Mouse (Mus musculus) intestine, embryonic 15.5 days (tissue): ENCODE results near the gene Tlk2. TPM values are rescaled to one million over a fixed set of nuclear protein-coding genes. Genes with fewer than 3 reads are reported as not detected.
A peak's percentile ranks its signal among the peaks of the same experiment; 100 is the strongest.

Experiments
- ATAC-seq: fragments of 200-750 bp; cut with Nextera tagmentation; 2 replicates; pipeline ENCODE4 v1.8.0; 2017; ENCODE audit warnings: moderate TSS enrichment, moderate library complexity
- H3K27ac ChIP-seq: fragments of 300-500 bp; sonication (generic); 2 replicates; pipeline ENCODE4 v1.5.1; 2015; ENCODE audit warnings: mild to moderate bottlenecking, inconsistent platforms
- H3K27me3 ChIP-seq: fragments of 300-500 bp; sonication (generic); replicated peaks from 2 replicates; pipeline ENCODE4 v1.6.1; 2015; ENCODE audit warnings: inconsistent platforms
- H3K36me3 ChIP-seq: fragments of 300-500 bp; sonication (generic); 2 replicates; pipeline ENCODE4 v1.6.1; 2015; ENCODE audit warnings: inconsistent platforms
- H3K4me1 ChIP-seq: fragments of 300-500 bp; sonication (generic); replicated peaks from 2 replicates; pipeline ENCODE4 v1.6.1; 2015; ENCODE audit warnings: inconsistent platforms
- H3K4me2 ChIP-seq: fragments of 300-500 bp; sonication (generic); replicated peaks from 2 replicates; pipeline ENCODE4 v1.6.1; 2015; ENCODE audit warnings: mild to moderate bottlenecking, inconsistent platforms
- H3K4me3 ChIP-seq: fragments of 300-500 bp; sonication (generic); replicated peaks from 2 replicates; pipeline ENCODE4 v1.5.1; 2015; ENCODE audit warnings: inconsistent platforms
- H3K9ac ChIP-seq: fragments of 300-500 bp; sonication (generic); 2 replicates; pipeline ENCODE4 v1.6.1; 2015; ENCODE audit warnings: inconsistent platforms
- H3K9me3 ChIP-seq: fragments of 300-500 bp; sonication (generic); 2 replicates; pipeline ENCODE4 v1.6.1; 2016; ENCODE audit warnings: inconsistent platforms
- WGBS: fragments of 180-500 bp; shearing (Covaris S2); methylation state at CpG from one replicate; pipeline ENCODE4 v1.1.7; 2015; 5-methylcytosine and 5-hydroxymethylcytosine counted together
- polyA plus RNA-seq: library from polyadenylated mRNA; unstranded; fragments of >200 nt; fragmentation: Nextera tagmentation; extraction: Ambion mirVana; gene quantifications from 2 replicates; pipeline ENCODE4 v1.2.1, GENCODE M21; 2015

The Tlk2 gene
- polyA plus RNA-seq, 1 experiment from 2014 or later = 12.7 TPM

GRCm38 (mm10) chr11:105311291-105311975 lies 132.8 kb downstream of the Tlk2 start:
- Histone ChIP-seq H3K9ac (no peak overlapping the region), H3K27ac (no peak overlapping the region), H3K36me3 (no peaks in the 10 kb centered on the region), H3K27me3 (no peaks in the 10 kb centered on the region), H3K4me3 (no peak overlapping the region), H3K9me3 (no peaks in the 10 kb centered on the region), H3K4me1 (peaks cover 22% of the 10 kb centered on the region), H3K4me2 (no peak overlapping the region)
- no peak for ATAC-seq
- WGBS = 71% methylated on average over 24 of the region's 24 CpGs

GRCm38 (mm10) chr11:105312311-105312942 lies 133.8 kb downstream of the Tlk2 start:
- no peak overlapping the region for H3K9ac ChIP-seq
- no peak for ATAC-seq
- 57% methylated on average over 12 of the region's 12 CpGs for whole genome bisulfite sequencing
- peaks cover 22% of the 10 kb centered on the region for H3K4me1 ChIP-seq
- no peaks in the 10 kb centered on the region for H3K27me3 ChIP-seq
- H3K36me3 ChIP-seq = no peaks in the 10 kb centered on the region
- no peak overlapping the region for H3K4me2 ChIP-seq
- H3K9me3 ChIP-seq = no peaks in the 10 kb centered on the region
- peak overlapping the region; percentile 51; the same call in 1 of the 2 replicates for H3K27ac ChIP-seq
- H3K4me3 ChIP-seq = no peak overlapping the region

- ATAC-seq = 0 out of 2 replicates have a peak, but pooled peaks have one; percentile 12
- Histone ChIP-seq H3K27me3 (no peaks in the 10 kb centered on the region), H3K27ac (no peak overlapping the region), H3K9ac (no peak overlapping the region), H3K4me1 (peaks cover 22% of the 10 kb centered on the region), H3K36me3 (no peaks in the 10 kb centered on the region), H3K4me2 (no peak overlapping the region), H3K4me3 (no peak overlapping the region), H3K9me3 (no peaks in the 10 kb centered on the region)
- 35% methylated on average over 10 of the region's 10 CpGs for WGBS
Measured at GRCm38 (mm10) chr11:105312972-105313632, 134.5 kb downstream of the Tlk2 start.

- H3K9me3 ChIP-seq = no peaks in the 10 kb centered on the region
- H3K27ac ChIP-seq = no peak overlapping the region
- WGBS = 59% methylated on average over 8 of the region's 8 CpGs
- H3K4me1 ChIP-seq = peaks cover 22% of the 10 kb centered on the region
- no peaks in the 10 kb centered on the region for H3K36me3 ChIP-seq
- no peak overlapping the region for H3K4me3 ChIP-seq
- H3K9ac ChIP-seq = no peak overlapping the region
- no peaks in the 10 kb centered on the region for H3K27me3 ChIP-seq
- ATAC-seq = no peak
- H3K4me2 ChIP-seq = no peak overlapping the region
Measured at GRCm38 (mm10) chr11:105313633-105314014, 135.0 kb downstream of the Tlk2 start.

- H3K4me2 ChIP-seq = no peak overlapping the region
- WGBS = 82% methylated on average over 8 of the region's 8 CpGs
Measured at GRCm38 (mm10) chr11:105315296-105315695, 136.7 kb downstream of the Tlk2 start.

GRCm38 (mm10) chr11:105316121-105316520 lies 137.5 kb downstream of the Tlk2 start:
- Histone ChIP-seq H3K36me3 (no peaks in the 10 kb centered on the region), H3K9me3 (no peaks in the 10 kb centered on the region), H3K4me3 (no peak overlapping the region), H3K4me2 (no peak overlapping the region), H3K9ac (no peak overlapping the region), H3K27me3 (no peaks in the 10 kb centered on the region), H3K27ac (no peak overlapping the region), H3K4me1 (peaks cover 22% of the 10 kb centered on the region)
- ATAC-seq = no peak
- WGBS = 96% methylated on average over 4 of the region's 4 CpGs

More at GRCm38 (mm10) chr11:105315296-105315695, 136.7 kb downstream of the Tlk2 start:
- Histone ChIP-seq H3K9me3 (no peaks in the 10 kb centered on the region), H3K4me3 (no peak overlapping the region), H3K27ac (no peak overlapping the region), H3K27me3 (no peaks in the 10 kb centered on the region), H3K36me3 (no peaks in the 10 kb centered on the region), H3K4me1 (peaks cover 22% of the 10 kb centered on the region), H3K9ac (no peak overlapping the region)
- ATAC-seq = no peak

GRCm38 (mm10) chr11:105317769-105318168 lies 139.2 kb downstream of the Tlk2 start:
- no peak overlapping the region for H3K9ac ChIP-seq
- 86% methylated on average over 6 of the region's 6 CpGs for WGBS
- no peak overlapping the region for H3K27ac ChIP-seq
- H3K4me2 ChIP-seq = no peak overlapping the region
- H3K27me3 ChIP-seq = no peaks in the 10 kb centered on the region
- no peaks in the 10 kb centered on the region for H3K36me3 ChIP-seq
- ATAC-seq = no peak
- peaks cover 8% of the 10 kb centered on the region for H3K4me1 ChIP-seq
- no peak overlapping the region for H3K4me3 ChIP-seq
- H3K9me3 ChIP-seq = no peaks in the 10 kb centered on the region

GRCm38 (mm10) chr11:105321090-105321489 lies 142.5 kb downstream of the Tlk2 start:
- Histone ChIP-seq H3K27ac (no peak overlapping the region), H3K4me2 (no peak overlapping the region), H3K9me3 (no peaks in the 10 kb centered on the region), H3K36me3 (no peaks in the 10 kb centered on the region), H3K9ac (no peak overlapping the region), H3K27me3 (no peaks in the 10 kb centered on the region), H3K4me3 (no peak overlapping the region), H3K4me1 (no peaks in the 10 kb centered on the region)
- 72% methylated on average over 2 of the region's 2 CpGs for WGBS
- no peak for ATAC-seq

- WGBS = 76% methylated on average over 5 of the region's 5 CpGs
- H3K4me2 ChIP-seq = no peak overlapping the region
- no peak for ATAC-seq
Measured at GRCm38 (mm10) chr11:105323530-105323929, 144.9 kb downstream of the Tlk2 start.

GRCm38 (mm10) chr11:105327101-105327500 lies 148.5 kb downstream of the Tlk2 start:
- Histone ChIP-seq H3K9ac (no peak overlapping the region), H3K4me1 (peaks cover 6% of the 10 kb centered on the region), H3K9me3 (no peaks in the 10 kb centered on the region), H3K27ac (no peak overlapping the region), H3K27me3 (no peaks in the 10 kb centered on the region), H3K36me3 (no peaks in the 10 kb centered on the region), H3K4me2 (no peak overlapping the region), H3K4me3 (no peak overlapping the region)
- no peak for ATAC-seq
- 91% methylated on average over 3 of the region's 3 CpGs for WGBS

More at GRCm38 (mm10) chr11:105323530-105323929, 144.9 kb downstream of the Tlk2 start:
- Histone ChIP-seq H3K9ac (no peak overlapping the region), H3K4me1 (no peaks in the 10 kb centered on the region), H3K9me3 (no peaks in the 10 kb centered on the region), H3K36me3 (no peaks in the 10 kb centered on the region), H3K27me3 (no peaks in the 10 kb centered on the region), H3K27ac (no peak overlapping the region), H3K4me3 (no peak overlapping the region)

GRCm38 (mm10) chr11:105329962-105330361 lies 151.4 kb downstream of the Tlk2 start:
- WGBS = 72% methylated on average over 9 of the region's 9 CpGs
- Histone ChIP-seq H3K36me3 (no peaks in the 10 kb centered on the region), H3K27me3 (no peaks in the 10 kb centered on the region), H3K27ac (no peak overlapping the region), H3K4me3 (no peak overlapping the region), H3K9me3 (no peaks in the 10 kb centered on the region), H3K4me1 (peaks cover 6% of the 10 kb centered on the region), H3K4me2 (no peak overlapping the region), H3K9ac (no peak overlapping the region)
- ATAC-seq = no peak

GRCm38 (mm10) chr11:105331129-105331528 lies 152.5 kb downstream of the Tlk2 start:
- H3K4me3 ChIP-seq = no peak overlapping the region
- H3K27me3 ChIP-seq = no peaks in the 10 kb centered on the region
- 87% methylated on average over 3 of the region's 3 CpGs for WGBS
- H3K9me3 ChIP-seq = no peaks in the 10 kb centered on the region
- H3K27ac ChIP-seq = no peak overlapping the region
- ATAC-seq = no peak
- peaks cover 6% of the 10 kb centered on the region for H3K4me1 ChIP-seq
- H3K9ac ChIP-seq = no peak overlapping the region
- no peaks in the 10 kb centered on the region for H3K36me3 ChIP-seq
- no peak overlapping the region for H3K4me2 ChIP-seq
